Mouse (Mus musculus): ENCODE data around the gene Apold1.
A peak's percentile ranks its signal among the peaks of the same experiment; 100 is the strongest.

- peak; percentile 48; the same call in 1 of the 2 replicates for TF ChIP-seq CTCF (IDR thresholded peaks at IDR 0.05; ENCODE audit: borderline replicate concordance, extremely low read depth, insufficient read depth, insufficient read length)
- TF ChIP-seq POLR2A (IDR thresholded peaks at IDR 0.05; ENCODE audit: borderline replicate concordance, extremely low read depth, insufficient read depth, insufficient read length, poor library complexity, severe bottlenecking): no peak
Observed at GRCm38 (mm10) chr6:134984748-134985147, 3.2 kb downstream of the Apold1 start.

Measured in brain, embryonic 14.5 days (tissue).